Mouse (Mus musculus) right cerebral cortex, postnatal 25 days (tissue): ENCODE measurements around the gene Gpm6a.

Source experiments
- DNase-seq: peaks from one replicate; pipeline ENCODE4 v3.0.0; 2022

The Gpm6a gene

DNA sequence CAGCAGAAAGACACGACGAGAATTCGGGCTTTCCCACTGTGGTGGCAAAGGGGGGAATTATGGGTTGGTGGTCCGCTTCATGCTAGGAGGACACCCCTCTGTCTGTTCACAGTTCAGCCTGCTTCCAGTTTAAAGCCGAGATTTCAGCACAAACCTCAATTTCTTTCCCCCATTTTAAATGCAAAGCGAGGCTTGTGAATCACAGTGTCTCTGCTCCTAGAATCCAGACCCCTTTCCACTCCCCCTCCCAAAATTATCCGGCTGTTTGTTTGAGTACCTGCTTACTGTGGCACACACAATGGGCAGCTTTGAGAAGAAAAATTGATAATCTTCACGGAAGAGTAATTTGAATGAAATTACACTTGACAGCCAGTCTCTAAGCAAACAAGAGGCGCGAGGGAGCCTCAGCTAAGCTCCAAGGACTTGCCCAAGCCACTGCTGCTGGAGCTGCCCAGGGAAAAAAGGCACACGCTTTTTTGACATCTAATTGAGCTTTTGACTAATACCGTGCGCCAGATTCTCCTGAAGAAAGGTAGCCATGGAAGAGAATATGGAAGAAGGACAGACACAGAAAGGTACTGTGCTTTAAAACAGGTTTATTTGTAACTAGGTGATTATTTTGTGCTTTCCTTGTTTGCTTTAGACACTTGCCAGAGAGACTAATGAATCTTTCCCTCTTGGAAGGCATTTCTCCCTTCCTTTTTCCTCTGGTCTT lies at the start of gene Gpm6a:
Gene Gpm6a, plus strand, starts transcription at position 103 of the 715 bp plus-strand sequence.
- peak; percentile 66 for DNase-seq

DNA sequence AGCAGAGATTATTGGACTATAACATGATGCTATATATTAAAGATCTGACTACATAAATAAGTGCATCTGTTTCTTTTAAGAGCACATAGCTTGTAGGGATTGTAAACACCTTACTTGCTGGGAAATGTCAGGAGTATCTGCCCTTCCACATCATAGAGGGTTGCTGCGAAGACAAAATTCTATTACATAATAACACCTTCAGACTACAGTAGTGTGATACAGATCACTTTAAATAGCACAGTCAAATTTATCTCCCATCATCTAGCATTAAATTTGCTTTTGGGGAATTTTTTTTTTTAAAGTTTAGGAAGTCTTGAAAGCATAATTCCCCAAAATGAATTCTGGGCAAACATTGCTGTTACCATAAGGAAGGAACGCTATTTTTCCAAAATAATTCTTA lies 41.8 kb upstream of the Gpm6a start:
- no peak for DNase-seq

DNA sequence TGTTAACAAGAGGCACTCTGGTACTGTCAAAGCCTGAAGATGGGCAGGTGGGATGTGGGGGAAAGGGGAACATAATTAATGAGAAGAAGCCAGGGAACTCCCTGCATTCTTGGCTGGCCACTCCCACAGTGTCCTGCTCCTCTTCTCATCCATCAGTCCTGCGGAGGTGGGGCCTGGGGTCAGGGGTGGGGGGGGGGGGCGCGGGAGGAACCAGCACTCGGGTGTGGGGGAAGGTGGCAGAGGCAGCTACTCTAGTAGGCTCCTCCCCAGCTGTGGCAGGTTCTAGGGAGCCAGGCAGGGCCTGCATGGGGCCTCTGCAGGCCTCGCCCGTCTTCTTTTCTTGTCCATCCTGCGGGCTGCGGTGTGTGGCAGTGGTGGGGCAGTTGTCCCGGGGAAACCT lies 36.9 kb upstream of the Gpm6a start:
- DNase-seq = no peak

DNA sequence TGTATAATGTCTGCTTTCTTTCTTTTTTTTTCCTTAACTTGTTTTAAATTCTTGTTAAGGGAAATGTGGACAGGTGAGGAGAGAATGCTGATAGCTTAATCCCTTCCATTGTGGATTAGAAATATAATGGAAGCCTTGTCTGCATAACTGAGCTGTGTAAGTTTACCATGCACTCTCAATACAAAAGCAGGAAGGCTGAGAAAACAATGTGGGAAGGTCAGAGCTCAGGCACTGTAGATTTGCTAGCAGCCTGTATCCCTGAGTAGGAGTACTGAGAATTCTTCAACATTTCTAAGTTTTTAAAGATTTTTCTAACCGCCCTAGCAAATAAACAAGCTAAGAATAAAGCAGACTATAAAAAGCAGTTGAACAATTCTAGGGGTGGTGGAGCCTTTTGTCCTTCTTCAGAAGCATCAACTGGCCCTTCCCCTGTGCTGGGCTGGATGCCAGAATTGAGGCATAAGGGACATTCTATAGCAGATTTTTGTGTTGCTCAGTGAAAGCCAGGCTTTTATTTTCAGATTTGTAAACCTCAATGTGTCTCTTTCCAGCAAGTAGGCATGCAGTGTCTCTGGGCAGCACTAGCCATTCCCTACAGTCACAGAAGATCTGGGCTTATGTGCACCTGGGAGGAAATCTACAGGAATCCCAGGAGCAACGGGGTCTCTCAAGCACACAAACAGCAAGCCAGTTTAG lies 32.3 kb upstream of the Gpm6a start:
- DNase-seq = peak; percentile 21

DNA sequence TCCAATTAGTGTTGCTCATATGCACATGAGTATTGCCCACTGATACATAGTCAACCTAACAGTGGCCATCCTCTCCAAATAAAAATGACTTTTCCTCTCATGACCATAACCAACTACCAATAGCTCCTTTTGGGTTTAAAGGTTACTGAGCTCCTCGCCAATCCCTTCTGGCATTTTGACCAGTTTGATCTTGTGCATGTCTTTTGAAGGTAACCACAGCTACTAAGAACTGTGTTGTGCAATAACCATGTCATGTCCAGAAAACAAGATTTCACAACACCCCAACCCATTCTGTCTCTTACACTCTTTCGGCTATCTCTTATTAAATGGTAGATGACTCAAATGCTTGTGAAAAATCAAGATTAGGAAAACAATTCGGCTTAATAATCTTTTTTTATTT lies 29.7 kb upstream of the Gpm6a start:
- no peak for DNase-seq

DNA sequence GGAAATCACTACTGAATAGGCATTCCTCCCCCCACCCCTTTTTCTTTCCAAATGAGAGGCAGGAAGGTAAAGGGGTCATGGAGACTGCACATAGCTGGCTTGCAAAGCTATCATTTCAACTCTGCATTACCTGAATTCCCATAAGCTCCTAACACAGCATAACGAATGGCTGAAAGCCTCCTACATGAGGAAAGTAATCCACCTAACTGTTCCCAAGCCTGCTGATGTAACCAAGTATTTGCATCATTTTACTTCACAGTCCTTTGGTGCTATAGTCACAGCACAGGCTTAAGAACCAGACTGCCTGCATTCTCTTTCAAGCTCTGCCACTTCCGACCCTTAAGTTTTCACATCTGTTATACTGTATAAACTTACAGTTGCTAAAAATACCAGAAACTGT lies 22.3 kb upstream of the Gpm6a start:
- no peak for DNase-seq

DNA sequence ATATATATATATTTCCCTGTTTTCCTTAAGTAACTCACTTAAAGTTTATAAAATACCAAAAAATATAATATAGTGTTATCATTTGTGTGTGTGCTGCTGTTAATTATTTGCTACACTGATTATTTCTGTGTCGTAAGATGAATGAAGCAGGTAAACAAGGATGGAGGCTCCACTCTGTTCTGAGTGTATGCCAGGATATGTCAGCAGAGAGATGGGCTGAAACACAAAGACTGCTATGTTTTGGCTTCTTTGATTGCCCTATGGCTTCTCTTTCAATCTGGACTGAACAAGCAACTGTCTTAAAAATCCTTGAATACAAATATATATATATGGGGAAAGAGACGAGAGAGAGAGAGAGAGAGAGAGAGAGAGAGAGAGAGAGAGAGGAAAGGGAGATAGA lies 1.3 kb upstream of the Gpm6a start:
- DNase-seq = no peak

DNA sequence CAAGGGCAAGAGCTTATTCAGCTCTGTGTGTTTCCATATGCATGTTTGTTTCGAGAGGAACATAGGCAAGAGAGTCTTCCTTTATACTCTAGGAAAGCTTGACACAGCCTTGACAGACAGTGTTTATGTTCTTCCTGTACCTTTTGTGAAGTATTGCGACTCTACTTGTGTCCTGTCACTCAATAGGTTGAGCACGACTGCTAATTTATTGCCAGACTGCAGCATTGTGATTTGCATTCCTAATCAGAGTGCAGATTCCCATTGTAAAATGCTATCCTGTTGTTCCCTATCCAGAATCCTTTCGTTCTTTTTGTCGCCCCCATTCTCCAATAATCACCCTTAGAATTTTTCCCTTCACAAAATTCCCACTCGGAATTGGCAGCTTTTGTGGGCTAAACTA lies 613 bp upstream of the Gpm6a start:
- no peak for DNase-seq

DNA sequence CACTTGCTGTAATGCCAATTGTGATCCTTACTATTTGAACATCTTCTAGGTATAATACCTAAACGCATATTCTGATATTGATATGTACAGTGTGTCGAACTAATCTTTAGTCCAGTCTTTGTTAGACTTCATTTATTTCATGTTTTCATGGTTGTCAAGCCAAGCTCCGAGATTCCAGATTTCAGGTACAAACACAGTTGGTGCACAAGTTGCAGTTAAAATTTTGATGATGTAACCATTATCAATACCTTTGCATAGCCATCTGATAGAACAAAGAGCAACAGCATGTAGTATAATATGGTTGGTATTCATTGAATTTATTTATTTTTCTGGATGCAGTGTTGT lies 785 bp downstream of the Gpm6a start:
- DNase-seq = no peak

DNA sequence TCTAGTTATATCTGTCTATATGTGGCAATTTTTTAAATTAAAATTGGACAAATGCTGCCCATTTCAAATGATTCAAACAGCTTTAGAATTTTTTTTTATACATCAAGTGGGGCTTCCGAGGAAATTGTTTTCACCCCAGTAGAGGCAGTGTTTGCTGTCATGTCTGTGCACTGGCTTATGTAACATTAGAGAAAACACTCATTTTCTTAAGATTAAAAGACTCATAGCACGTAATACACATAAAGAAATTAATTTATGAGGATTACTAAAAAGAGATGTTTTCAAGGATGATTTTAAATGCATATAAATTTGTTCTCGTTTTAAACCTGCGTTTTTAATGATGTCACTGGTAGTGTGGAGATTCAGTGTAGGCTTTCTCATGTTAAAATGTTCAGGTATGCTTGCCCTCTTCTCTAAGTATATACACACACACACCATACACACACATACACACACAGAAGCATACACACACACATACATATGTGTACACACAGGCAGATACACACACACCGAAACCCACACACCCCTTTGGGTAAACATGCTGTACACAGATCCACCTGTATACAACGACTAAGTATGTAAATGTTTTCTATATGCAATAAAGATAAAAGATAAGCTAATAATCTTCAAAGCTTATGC lies 1.4 kb downstream of the Gpm6a start:
- no peak for DNase-seq

DNA sequence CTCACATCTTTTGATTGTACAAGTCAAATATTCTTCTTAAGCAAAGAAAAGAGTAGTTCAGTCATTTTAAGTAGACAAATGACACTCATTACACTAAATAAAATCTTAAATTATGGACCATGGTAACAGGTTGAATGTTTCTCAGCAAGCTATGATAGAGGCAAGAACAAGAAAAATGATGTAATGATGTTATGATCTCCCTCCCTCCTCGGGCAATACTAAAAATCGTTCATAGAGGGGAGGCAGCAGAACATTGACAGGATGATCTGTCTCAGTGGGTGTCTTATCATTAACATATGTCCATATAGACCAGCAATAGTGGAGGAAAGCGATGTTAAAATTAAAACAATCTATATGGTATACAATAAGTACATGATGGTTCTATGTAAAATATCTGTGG lies 2.1 kb downstream of the Gpm6a start:
- no peak for DNase-seq

DNA sequence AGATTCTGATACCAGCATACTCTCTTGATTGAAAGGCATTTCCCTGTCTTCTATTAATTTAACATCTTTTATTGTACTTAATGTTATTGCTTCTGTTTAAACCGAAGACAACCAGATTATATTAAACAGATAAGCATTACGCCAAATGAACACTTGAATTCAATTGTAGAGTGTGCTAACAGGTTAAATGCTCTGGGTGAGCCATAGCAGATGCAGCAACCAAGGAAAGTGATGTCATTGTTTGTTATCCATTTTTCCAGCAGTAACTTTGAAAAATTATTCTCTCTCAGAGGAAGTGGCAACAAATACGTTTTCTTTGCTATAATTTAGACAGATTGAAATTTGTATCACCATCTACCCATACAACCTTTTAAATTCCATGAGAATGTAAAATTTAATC lies 2.9 kb downstream of the Gpm6a start:
- no peak for DNase-seq

DNA sequence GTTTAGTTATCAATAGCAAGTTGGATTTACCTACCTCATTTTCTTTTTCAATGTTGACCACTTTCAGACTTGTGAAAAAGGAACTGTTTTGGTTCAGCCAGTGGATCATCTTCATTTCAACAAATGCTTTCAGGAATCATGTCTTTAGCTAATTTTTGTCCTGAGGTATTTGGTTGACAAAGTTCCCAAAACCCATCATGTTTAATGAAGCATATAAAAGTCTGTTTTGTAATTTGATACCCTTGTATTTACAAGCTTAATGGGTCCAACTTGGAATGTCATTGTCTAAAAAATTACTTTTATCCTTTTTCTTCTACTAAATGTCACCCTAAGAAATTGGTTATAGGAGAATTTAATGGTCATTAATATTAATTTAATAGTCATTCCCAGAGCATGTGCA lies 6.9 kb downstream of the Gpm6a start:
- DNase-seq = no peak

DNA sequence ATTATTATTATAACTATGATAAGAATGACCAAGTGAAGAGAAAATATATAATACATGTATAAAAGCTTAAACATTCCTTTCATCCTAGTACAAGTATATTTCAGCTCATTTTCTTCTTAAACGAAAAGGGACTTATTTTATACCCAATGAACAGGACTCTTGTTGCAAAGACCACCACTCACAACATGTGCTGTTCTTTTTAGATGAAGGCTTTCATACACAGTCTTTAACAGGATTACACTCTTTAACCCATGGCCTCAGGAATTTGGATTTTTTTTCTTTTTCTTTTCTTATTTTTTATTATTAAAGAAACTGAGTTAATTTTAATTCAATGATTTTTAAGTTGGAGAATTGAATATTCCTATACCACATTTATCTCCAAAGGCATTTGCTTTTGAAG lies 20.4 kb downstream of the Gpm6a start:
- DNase-seq = no peak

DNA sequence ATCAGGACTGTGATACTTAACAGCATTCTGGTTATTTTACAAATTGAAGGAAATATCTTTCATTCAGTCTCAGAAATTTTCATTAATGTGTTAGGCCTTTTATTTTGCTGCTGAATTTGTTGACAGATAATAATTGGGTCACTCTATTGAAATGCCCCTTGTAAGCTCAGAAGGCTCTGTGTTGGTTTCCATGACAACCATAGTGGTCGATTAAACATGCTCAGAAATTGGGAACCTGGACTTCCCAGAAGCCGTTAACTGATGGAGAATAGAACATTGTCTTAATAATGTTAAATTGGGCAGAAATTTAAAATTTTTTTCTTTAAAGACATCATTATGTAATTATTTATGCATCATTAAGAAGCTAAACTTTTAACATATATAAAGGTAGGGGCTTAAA lies 20.9 kb downstream of the Gpm6a start:
- DNase-seq = no peak

DNA sequence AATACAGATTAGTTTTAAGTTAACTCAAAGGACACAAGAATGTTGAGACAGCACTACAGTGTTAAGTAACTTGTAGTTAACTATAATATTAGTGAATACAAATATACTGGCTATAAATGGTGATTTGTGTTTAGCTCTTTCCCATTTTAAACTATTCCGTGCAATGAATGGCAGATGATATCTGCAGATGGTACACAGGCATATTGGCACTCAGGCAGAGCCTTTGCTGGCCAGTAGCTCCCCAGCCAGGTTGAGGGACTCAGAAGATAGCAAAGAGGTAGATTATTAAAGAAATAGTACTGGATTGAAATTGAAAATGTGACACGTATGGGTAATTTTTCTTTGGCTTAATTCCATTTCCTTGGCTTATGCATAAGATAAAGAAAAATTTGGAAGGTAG lies 21.3 kb downstream of the Gpm6a start:
- DNase-seq = no peak

DNA sequence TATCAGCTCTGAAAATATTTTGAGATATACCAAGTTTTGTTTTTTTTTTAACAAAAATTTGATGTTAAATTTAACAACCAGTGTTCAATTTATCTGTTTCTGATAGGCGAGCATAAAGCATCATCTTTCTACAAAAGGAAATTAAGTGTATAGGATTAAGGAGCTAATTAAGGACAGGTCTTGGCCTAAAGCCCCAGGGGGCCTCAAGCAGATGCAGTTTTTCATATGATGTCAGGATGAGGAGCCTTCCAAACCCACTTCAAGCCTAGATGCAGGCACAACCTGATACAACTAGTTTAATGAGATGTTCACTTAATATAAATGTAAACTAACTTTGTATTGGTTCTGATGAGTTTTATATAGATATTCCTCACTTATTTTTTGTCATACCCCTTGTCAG lies 22.0 kb downstream of the Gpm6a start:
- DNase-seq = no peak

DNA sequence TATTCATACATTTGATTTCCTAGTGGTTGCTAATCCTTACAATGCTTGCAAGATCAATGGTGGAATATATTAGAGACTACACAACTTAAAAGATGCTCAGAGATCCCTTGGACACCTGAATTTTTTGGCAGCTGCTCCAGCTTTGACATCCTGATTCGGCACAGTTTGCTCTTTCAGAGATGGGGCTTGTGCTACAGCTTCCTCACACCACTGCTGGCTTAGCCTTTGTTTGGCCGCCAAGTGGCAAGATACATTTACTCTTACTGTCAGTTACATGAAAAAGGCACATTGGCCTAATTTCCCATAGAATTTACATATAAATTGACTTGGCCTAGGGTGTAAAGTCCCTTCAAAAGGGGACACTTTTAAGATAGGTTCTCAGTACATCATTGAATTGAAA lies 32.1 kb downstream of the Gpm6a start:
- DNase-seq = no peak

DNA sequence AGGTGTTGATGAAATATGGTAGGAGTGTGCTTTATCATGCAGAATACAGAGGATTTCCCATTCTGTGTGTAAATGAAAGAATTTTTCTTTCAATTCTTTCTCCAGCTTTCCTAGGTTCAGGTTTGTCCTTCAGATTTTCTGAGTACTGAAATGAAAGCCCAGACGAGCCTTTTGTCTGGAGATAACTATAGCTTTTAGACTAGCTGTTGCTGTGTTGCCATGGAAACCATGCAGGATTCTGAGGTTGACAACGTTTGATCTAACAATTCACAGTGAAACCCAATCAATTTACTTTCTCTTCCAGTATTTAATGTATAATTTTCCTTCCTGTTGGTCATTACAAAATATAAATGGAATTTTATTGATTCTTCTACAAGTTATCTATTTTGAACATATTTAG lies 34.5 kb downstream of the Gpm6a start:
- no peak for DNase-seq

DNA sequence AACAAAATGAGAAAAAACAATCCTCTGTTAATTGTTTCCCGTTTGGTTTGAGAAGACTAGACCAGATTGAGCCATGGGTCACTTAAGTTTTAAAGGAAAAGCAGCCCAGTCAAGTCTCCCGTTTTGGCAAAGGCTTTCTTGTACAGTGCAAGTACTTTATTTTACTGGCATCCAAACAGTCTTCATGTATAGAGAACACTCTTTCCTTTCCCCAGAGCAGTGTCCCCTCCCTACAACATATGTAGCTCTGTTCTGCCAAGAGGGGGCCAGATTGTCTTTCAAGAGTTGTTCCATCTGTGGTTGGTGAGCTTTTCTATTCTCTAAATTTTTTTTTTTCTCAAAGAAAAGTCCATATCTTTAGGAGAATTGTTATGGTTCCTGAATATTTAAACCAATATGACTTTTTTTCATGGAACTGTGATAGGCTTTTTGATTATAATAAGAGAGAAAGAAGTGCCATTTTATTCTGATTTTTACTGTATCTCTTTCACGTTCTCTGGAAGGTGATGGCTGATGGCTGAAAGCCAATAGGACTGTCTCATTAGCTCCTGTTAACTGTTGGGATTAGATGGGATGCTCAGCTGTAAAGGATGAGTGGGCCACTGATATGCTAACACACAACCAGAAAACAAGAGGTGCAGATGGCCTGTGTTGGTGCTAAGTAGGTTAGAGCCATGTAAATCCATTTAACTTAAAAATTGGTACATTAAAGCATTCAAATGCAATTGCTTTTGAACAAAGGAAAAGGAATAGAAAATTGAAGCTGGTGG lies 37.4 kb downstream of the Gpm6a start:
- no peak for DNase-seq

DNA sequence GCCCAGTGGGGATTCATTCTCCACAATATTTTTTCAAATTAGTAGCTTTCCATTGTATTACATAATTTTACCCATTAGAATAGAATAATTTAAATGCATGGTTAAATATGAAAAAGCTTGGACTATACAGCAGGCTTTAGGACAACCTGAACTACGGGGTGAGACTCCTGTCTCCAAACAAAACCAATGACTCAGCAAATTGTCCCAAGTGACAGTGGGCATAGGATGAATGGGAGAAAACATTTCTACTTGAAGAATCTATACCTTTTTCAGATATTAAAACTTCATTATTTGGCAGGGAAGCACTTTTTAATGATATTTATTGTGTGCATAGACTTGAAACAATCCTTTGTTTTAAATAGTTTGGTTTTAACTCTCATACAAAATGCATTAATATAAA lies 41.0 kb downstream of the Gpm6a start:
- DNase-seq = no peak

DNA sequence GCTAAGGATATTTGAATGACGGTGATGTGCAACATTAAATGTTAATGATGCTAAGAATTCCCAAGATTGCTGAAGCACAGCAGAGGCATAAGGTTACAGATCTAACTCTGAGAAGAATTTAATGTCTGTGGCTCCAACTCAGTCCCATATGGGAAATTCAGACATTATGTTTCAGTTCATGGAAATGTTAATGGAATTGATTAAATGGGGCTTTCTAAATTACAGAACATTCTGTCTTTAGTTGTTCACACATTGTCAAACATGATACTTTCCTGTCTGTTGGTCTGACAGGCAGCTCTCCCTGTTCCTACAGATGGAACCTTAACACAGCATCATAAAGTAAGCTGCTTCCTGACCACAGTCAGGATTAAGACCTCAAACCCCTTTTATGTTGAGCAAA lies 47.8 kb downstream of the Gpm6a start:
- no peak for DNase-seq

DNA sequence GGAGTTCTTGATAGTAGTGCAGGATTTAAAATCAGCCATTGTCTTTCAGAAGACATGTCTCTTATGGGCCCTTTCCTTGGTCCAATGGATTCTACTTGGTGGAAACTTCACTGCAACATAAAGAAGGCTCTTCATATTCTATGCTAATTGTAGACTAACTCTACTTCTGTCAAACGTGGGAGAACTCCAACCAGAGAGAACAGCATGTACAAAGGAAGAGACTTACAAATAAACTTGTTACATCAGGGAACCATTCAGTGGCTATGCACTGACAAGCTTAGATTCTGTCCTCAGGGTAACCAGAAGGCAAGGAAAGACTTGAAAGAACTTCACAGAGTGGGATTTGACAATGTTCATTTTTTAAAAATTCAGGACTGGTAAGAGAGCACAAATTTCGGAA lies 48.3 kb downstream of the Gpm6a start:
- DNase-seq = no peak

DNA sequence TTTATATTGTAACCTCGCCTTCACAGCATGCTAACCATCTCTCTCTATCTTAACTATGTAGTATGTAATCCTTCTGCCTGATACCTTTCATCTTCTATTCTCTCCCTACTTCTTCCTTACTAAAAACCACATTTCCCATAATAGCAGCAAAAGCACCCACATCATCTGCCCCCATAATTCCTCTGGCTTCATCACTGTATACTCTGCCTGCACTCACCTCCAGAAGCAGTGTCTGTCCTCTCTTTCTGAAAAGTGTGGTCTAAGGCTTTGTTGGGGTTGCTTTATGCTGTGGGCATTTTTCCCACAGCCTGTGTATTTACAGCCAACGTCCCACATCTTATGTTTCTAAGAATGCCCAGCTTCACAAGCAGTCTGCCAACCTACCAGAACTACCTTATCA lies 57.6 kb downstream of the Gpm6a start:
- DNase-seq = no peak
